Mouse (Mus musculus) adrenal gland (tissue): ENCODE data around the gene Gramd4.

ENCODE experiments used
- intact Hi-C: fragments of 180-260 bp; cut with DNase I; formaldehyde crosslinking; loops from one replicate; pipeline ENCODE4 v1.15.1; 2025

Gramd4 gene

DNA sequence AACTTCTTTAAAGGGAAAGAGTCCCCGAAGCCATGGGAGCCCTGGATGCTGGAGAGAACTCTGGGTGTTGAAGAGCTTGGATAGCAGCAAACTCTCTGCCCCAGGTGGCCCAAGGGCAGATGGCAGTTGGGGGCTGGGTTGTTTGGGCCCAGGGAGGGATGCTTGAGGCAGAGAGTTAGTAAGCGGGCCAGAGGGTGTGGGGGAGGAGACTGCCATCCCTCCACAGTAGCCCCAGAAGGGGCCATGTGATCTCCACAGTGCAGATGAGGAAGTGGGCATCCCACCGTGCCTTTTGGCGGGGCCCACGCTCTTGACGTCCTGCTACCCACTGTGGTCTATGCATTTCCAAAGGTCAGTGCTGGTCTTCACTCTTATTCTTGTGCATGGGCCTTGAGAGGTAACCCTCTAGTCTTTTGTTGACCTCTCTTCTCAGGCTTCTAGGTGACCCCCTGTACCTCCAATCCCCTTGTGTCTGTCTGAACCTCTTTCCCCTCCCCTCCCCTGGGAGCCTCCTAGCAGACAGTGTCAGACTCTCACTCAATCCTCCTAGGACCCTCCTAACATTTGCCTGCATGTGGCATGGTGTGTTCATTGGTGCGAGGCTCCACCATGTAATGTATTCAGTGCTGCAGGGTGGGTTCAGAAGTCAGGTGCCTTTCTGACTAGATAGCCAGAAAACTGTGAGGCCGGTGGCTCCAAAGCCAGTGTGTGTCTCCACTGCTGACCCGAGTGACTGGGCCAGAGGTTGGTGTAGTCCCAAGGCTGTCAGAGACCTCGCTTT lies 11.7 kb downstream of the Gramd4 start:
- intact Hi-C loops: no loop called here

DNA sequence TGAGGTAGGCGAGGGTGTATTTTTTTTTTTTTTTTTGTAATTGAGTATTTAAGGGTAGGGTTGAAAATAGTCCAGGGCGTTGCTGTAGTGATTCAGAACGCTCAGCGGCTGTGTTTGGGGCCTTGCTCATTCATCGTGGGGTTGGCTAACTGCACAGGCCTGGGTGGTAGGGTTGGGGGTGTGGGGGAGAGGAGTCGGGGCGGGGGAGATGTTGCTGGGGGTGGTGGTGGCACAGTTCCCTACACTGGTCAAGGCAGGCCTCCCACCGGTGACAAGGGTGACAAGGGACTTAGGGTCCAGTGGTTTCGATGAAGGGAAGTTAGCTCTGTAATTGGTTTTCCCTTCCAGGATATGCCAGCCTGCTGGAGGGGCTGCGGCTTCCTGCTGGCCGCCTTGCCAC lies 12.9 kb downstream of the Gramd4 start:
- intact Hi-C loops: no loop called here

DNA sequence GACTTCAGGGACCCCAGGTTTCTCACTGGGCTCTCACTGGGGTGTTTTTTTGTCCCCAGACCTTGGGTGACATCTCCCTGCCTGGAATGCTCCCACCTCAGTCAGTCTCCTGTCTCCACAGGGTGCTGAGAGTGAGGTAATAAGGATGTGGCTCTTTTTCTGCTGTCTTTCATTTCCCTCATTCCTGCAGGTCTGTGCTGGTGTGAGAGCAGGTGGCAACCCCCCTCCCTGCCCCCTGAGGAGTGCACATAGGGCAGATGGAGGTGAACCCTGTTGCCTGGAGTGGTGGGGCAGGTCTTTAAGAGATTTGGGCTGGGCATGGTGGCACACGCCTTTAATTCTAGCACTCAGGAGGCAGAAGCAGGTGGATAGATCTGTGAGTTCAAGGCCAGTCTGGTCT lies 13.7 kb downstream of the Gramd4 start:
- intact Hi-C loops: no loop called here

DNA sequence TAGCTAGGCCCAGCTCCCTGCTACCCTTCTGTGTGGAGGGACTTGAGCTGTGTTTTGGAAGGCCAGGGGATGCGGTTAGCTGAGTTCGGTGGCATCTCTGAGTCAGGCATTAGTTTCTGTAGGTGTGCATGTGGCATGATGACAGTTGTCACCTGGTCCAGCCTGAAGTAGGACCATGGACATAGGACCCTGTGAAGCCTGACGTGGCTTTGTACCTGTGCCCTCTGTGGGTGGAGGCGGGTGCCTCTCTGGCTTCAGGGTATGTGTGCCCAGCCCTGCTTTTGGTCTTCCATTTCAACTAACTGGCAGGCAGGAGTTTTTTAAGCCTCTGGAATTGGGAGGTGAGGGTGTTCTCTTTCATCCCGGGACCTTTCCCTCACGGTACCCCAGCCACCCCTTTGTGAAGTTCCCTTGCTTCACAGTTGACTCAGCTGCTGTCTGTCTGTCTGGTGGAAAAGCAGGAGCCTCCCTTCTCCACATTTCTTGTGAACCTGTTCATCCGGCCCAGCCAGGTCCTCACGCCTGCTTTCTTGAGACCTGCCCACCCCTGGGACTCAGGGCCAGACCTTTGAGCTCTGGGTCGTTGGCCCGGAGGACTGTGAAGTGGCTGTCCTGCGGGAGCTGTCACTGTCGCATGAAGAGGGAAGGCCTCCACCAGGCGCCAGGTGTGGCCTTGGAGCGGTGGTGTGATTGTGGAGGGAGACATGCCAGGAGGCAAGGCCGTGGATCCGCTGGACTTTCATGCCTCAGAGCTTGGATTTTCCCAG lies 16.9 kb downstream of the Gramd4 start:
- intact Hi-C loops: no loop called here

DNA sequence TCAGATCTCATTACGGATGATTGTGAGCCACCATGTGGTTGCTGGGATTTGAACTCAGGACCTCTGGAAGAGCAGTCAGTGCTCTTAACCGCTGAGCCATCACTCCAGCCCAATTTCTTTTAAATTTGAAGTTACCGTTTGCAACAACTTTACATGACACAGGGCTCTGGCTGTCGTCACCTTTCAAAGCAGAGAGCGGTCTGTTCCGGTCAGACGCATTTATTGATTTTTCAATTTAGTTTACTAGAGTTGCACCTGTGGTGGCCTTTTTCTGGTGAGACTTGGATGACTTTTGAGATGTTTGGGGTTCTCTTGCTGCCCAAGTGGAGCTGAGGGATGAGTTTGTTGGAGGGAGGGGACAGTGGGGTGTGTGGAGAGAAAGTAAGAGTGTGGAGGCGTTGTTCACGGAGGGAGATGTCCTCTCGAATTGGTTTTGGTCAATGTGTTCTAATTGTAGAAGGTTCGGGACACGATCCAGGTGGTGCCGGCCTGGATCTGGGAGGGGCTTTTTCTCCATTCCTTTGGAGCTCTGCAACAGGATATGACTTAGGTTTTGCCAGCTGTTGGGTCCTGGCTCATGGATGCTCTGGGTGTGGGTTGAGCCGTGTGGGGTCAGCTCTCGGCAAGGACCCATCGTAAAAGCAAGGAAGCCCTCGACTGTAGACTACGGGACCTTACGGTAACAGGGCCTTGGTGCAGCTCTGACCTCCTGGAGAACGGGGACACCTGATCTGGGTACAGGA lies 18.0 kb downstream of the Gramd4 start:
- intact Hi-C loops: no loop called here

DNA sequence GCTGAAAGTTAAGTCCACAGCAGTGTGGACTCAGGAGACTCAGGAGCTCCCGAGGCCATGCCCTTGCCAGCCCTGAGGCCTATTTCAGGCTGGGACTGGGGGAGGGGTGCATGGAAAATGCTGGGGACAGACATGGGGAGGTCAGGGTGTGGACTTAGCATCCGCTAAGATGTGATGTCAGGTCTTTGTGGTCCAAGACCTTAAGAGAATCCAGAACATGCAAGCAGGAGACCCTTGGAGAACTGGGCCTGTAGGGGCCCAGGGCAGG lies 18.5 kb downstream of the Gramd4 start:
- intact Hi-C loops: no loop called here

DNA sequence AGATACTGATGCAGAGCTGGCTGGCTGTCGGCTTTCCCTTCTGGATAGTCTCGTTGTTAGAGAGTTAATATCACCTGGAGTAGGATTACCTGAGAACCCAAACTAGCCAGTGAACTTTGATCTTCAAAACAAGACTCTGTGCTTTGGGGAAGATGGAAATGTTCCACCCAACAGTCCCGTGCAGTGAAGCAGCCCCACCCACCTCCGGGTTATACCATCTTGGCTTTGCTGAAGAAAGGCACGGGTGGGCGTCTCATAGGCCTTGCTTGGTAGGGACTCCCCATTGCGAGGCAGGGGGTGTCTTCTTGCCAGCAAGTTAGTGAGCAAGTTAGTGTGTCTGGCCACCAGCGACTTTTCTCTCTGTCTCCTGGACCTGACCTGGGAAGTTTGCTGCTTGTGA lies 18.9 kb downstream of the Gramd4 start:
- intact Hi-C loops: no loop called here

DNA sequence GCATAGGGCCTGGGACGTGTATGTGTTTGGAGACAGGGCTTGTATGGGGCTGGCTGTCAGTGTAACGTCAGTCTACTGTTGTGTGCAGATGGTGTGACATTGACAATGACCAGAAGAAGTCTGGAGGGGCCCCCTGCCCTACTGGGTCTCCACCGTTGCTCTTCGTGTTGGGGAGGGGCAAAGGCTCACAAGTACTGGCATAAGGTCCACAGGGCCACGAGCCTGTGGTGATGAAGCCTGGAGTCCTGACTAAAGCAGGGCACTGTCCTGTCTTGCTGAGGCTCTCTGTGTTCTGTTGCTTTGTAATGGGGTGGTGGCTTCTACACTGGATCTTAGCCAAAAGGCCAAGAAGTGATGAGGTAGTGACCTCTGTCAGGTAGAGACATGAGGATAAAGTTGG lies 20.4 kb downstream of the Gramd4 start:
- intact Hi-C loops: no loop called here

DNA sequence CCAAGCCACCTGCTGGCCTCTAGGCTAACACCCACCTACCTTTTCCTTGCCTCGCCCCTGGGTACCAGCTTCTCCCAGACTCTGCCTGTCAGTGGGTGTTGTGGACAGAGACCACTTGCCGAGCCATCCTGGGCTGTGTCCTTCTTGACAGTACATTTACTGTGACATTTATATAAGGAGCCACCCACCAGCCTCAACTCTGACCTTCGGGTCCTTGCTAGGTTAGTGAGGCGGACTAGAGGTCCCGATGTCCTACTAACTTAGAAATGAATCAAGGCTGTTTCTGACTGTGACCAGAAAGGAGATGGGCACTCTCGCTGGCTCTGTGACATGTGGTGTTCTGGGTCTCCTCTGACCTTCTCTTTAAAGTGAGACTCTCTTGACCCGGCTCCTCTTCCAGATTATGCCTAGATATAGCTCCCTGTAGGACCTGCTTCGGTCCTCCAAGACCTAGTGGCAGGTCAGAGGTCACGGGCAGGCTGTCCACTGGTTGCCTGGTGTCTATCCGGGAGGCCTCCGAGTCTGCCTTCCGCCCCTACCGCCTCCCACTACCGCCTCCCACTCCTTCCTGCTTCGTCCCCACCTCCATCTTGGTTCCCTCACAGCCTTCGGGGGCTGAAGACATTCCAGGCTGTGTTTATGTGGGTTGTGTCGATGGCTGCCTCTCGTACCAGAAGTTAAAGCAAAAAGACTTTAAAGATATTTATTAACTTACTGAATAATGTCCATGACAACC lies 21.2 kb downstream of the Gramd4 start:
- intact Hi-C loops: no loop called here

DNA sequence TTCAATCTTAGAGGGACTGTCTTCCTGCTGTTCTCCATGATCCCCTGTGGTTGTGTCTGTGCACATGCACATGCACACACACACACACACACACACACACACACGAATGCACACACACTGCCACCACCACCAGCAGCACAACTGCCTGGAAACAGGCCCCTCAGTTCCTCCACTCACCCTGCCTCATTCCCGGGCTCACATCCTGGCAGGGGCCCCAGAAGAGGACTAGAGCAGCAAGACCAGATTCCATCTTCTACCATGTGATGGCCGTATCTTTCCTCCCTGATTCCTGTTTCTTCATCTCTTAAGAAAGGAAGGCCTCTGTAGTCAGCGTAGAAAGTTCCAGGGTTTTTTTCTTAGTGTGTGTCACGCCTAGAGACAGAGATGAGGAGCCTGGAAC lies 22.0 kb downstream of the Gramd4 start:
- intact Hi-C loops: no loop called here

DNA sequence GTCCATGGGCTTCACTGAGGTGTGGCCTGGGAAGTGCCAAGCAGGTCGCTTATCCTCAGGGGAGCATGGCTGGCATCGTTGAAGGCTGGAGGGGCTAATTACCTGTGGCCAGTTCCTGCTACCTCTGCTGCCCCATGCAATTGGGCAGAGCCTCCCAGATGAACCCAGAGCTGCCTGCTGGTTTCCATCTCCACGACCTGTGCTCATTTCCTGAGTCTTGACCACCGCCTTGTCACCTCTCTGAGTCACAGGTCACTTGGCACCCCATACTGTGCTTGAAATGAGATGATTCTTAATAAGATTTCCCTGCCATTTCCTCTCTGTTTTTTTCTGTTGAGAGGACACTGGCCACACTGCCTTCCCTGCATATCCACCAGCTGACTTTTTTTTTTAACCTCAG lies 22.4 kb downstream of the Gramd4 start:
- intact Hi-C loops: loop anchor here (2.0 kb wide), 1 partner anchor 17 kb away; no protein-coding TSS in a partner anchor

DNA sequence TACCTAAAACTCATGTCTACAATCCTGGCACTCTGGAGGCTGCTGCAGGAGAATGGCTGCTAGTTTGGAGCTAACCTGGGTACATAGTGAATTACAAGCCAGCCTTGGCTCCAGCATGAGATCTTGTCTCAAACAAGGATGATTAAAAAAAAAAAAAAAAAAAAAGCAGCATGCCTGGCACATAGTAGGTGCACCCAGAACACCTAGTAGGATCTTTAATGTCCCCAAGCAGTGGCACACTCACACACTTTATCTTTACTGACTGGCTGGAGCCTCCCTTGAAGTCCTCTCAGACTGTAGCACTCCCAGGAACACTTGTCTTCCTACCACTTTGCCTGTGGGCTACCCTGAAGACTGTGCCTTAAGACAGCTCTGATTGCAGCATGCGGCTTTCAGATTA lies 22.9 kb downstream of the Gramd4 start:
- intact Hi-C loops: loop anchor here (2.0 kb wide), 1 partner anchor 16 kb away; no protein-coding TSS in a partner anchor

DNA sequence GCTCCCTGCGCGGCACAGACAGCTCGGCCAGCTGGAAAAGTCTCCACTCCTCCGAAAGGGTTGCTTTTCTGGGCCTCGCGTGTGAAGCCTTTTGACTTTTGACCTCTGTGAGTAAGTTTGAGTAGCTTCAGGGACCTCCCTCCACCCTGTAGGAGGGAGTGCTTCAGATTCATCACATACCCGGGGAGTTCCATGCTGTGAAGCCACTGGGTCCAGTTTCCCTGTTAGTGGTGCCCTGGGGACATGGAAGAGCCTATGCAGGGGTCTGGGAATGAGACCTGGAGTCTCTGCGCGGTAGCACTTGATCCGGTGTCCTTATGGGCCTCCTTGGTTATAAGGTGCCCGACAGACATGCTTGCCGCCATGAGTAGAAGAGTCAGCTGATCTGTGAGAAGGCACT lies 24.2 kb downstream of the Gramd4 start:
- intact Hi-C loops: loop anchor here (2.0 kb wide), 1 partner anchor 15 kb away; no protein-coding TSS in a partner anchor

DNA sequence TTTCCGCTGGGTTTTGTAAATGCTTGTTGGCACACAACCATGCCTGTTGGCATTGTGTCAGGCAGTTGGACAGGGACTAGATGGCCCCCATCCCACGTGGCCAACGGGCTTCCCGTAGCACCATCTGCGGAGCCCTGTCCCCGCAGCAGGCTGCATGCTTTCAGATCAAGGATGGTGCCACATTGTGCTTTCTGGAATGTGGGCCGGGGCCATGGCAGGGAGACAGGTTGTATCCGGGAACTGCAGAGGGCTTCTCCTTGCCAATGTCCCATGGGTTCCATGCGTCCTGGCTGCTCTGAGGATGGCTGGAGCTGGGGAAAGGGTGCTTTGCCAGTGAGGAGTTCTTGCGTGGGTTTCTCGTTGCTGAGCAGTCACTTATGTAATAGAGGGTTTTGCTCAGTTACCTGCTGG lies 25.1 kb downstream of the Gramd4 start:
- intact Hi-C loops: no loop called here

DNA sequence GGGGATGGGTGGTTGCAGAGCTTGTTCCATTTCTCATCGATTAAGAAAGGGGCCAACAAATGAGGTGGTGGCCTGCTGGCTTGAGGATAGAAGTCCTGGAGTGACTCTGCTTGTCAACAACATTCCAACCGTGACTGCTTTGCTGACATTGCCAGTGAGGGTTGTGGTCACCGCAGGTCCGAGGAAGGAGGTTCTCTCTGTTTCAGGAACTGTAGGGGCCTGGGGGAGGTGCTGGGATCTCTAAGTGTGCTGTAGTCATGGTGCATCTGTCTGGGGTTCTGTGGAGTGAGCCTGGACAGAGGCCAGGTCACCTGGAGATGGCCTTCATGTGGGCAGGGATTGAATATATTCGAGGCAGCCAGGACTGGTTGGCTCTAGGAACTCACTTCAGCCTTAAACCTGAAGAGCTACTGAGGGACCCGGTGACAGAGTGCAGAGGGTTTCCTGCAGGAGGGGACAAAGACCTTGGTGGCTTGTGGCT lies 25.8 kb downstream of the Gramd4 start:
- intact Hi-C loops: no loop called here

DNA sequence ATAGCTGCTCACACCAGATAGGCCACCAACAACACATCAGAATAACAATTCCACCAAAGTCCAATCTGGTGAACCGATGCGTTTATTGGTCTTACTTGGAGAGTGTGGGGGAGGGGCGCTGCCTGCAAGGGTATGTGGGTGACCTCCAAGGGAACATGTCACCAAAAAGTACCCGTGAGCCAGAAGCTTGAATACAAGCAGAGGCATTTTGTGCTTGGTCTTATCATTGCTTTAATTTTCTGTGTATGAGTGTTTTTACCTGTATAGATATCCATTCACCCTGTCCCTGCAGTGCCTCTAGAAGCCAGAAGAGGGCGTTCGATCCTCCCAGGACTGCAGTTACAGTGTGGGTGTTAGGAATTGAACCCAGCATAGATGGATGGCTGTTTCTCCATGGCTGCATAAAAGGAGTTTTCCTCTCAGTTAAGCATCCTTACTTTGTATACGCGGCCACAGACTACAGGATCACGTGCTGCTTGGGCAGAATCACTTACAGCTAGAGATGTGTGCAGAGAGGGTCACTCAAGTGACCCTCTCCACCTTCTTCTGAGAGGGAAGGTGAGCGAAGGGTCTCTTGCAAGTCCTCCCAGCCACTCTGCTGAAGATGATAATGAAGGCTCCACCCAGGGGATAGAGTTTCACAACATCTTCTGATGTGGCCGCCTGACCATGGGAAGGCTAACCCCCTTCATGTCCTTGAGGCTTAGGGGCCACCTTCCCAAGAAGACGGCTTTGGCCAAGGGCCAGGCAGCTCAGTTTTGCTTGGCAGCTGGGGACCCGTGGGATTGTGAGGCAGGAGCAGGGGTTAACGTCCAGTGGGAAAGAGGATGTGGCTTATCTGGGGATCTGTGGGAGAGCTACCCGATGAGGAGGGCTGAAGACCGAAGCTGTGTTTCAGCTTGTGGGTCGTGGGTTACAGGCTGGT lies 28.1 kb downstream of the Gramd4 start:
- intact Hi-C loops: loop anchor here (5.0 kb wide), 1 partner anchor 37 kb away; no protein-coding TSS in a partner anchor

DNA sequence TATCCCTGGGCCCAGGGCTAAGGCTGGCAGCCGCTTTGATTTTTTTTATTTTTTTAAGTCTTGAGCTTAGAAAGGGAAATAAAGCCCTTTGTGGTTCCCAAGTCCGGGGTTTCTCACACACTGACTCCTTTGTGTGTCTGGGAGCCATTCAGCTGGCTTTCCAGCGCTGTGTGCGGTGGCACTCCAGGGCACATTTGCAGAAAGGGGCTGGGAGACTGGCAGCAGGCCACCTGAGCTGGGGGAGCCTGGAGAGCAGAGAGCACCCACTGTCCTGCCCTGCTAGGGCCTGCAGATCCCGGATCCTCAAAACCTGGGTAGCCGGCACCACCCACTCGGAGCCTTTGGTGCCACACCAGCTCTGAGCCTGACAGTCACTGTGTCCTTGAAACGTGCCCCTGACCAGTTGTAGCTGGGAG lies 28.8 kb downstream of the Gramd4 start:
- intact Hi-C loops: loop anchor here (5.0 kb wide), 1 partner anchor 36 kb away; no protein-coding TSS in a partner anchor

DNA sequence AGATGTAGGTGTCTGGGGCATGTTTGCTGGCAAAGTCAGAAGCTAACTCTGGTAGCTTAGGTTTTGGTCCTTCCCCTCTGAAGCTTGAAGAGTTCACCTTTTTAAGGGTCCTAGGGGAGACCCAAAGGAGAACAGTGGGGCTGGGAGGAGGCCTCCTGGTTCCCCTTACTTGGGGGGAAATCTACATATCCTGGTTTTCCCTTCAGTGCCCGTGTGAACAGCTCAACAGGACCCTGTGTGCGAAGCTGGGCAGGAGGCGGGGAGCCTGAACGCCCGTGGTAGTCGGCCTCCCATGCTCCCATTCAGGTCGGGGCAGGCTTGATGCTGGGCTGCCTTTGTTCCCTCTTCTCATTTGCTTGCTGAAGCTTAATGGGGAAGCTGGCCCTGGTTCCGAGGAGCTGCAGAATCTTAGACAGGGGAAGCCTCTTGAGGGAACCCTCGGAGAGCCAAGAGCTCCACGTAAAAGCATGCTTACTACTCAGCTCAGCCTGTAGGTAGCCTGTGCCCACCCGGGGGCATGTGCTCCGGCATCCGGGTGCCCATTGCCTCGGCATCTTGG lies 30.2 kb downstream of the Gramd4 start:
- intact Hi-C loops: loop anchor here (5.0 kb wide), 1 partner anchor 35 kb away; no protein-coding TSS in a partner anchor

DNA sequence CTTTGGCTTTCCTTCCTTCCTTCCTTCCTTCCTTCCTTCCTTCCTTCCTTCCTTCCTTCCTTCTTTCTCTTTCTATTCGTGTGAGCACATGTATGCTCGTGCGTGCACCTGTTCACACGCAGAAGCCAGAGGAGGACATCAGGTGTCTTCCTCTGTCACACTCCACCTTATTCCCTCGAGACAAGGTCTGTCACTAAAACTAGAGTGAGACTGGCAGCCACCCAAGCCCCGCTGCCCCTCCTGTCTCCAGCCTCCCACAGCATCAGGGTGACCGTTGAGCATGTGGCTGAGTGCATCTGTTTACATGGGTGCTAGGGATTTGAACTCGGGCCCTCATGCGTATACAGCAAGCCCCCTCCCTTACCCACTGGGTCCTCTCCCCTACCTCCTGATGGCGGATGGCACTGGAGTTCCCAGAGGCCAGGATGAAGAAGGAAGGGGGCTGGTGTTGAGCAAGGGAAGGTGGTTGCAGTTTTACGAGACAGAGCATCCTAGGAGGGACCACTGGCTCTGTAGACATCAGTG lies 30.8 kb downstream of the Gramd4 start:
- intact Hi-C loops: loop anchor here (5.0 kb wide), 1 partner anchor 34 kb away; no protein-coding TSS in a partner anchor
